Mouse (Mus musculus): ENCODE measurements around the gene Pdss2.

DNA sequence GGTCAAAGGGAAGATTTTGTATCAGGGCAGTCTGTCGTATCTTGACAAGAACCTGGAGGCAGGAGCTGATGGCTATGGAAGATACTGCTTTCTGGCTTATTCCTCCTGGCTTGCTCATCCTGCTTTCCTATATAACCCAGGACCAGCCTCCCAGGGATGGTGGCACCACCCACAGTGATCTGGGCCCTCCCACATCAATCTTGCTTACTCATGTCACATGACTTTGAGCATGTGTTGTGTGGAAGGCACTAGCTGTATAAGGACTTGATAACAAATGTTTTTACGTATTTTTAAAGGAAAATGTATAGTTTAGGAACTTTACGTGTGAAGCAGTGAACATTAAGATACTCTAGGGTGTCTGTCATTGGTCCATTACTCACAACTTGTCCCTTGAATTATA lies 161.4 kb downstream of the Pdss2 start:
- TF ChIP-seq CTCF (IDR thresholded peaks at IDR 0.05; ENCODE audit: low read depth), result no peak
- no peak for TF ChIP-seq EP300 (IDR thresholded peaks at IDR 0.05; ENCODE audit: low read depth)

All from liver, embryonic 14.5 days (tissue).